Mouse (Mus musculus) C2C12 (cell line): ENCODE measurements around the gene 2010300C02Rik. TPM values are rescaled to one million over a fixed set of nuclear protein-coding genes. Genes with fewer than 3 reads are reported as not detected.

Experiments
- H3K27me3 ChIP-seq: one replicate; pipeline ENCODE4 v1.6.1; 2011; ENCODE audit not compliant: control insufficient read depth, insufficient read depth, insufficient read length
- H3K36me3 ChIP-seq: one replicate; pipeline ENCODE4 v1.6.1; 2011; ENCODE audit not compliant: control insufficient read depth, insufficient read depth
- H3K4me3 ChIP-seq: one replicate; pipeline ENCODE4 v1.5.1; 2011; ENCODE audit warnings: mild to moderate bottlenecking, control low read depth; ENCODE audit not compliant: poor library complexity, insufficient read depth, severe bottlenecking
- H3K79me2 ChIP-seq: one replicate; pipeline ENCODE4 v1.6.1; 2011; ENCODE audit not compliant: control insufficient read depth, insufficient read depth
- H3K79me3 ChIP-seq: one replicate; pipeline ENCODE4 v1.6.1; 2011; ENCODE audit warnings: low read depth, control low read depth
- H3ac ChIP-seq: one replicate; pipeline ENCODE3; 2011; ENCODE audit warnings: low read depth; ENCODE audit not compliant: control insufficient read depth, insufficient read length
- CEBPB ChIP-seq: IDR thresholded peaks from one replicate; pipeline ENCODE4 v1.6.1; 2011; ENCODE audit warnings: low read depth, mild to moderate bottlenecking, control low read depth, moderate library complexity
- CTCF ChIP-seq: IDR thresholded peaks from one replicate; pipeline ENCODE4 v1.5.1; 2011; ENCODE audit not compliant: control insufficient read depth, insufficient read depth, insufficient read length
- FOSL1 ChIP-seq: IDR thresholded peaks from one replicate; pipeline ENCODE4 v1.8.0; 2011; ENCODE audit warnings: mild to moderate bottlenecking, low read length; ENCODE audit not compliant: poor library complexity, insufficient read depth, severe bottlenecking
- MAX ChIP-seq: IDR thresholded peaks from one replicate; pipeline ENCODE4 v1.6.1; 2011; ENCODE audit warnings: mild to moderate bottlenecking, control low read depth
- MYOD1 ChIP-seq: IDR thresholded peaks from one replicate; pipeline ENCODE4 v1.6.1; 2011; ENCODE audit warnings: low read depth; ENCODE audit not compliant: control insufficient read depth, insufficient read length
- MYOG ChIP-seq: IDR thresholded peaks from one replicate; pipeline ENCODE4 v1.6.1; 2011; ENCODE audit not compliant: control insufficient read depth, insufficient read length; ENCODE audit errors: extremely low read depth
- USF1 ChIP-seq: IDR thresholded peaks from one replicate; pipeline ENCODE4 v1.6.1; 2011; ENCODE audit warnings: low read depth, mild to moderate bottlenecking, control low read depth, moderate library complexity
- polyA plus RNA-seq: library from polyadenylated mRNA; unstranded; fragments of >200 nt; fragmentation: generic; extraction: Trizol; gene quantifications from one replicate; pipeline ENCODE4 v1.2.1, GENCODE M21; 2012; ENCODE audit warnings: missing spikeins

Gene 2010300C02Rik
- polyA plus RNA-seq, 1 experiment, result not detected

DNA sequence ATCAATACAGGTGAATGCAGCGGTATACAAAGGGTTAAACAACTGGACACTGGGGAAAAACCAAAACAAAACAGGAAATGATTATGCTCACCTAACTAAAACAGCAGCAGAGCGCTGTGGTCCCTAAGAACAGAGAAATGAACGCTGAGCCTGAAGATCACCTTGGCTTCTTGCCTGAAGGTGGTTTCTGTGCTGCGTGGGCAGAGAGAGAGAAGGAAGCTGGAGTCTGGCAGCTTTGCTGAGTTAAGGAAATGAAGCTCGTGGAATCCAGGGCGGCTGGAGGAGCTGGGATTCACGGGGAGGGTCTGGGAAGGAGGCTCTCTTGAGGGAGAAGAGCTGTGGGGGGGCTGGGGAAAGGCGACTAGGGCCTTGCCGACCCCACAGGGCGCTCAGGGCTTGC lies 8.2 kb upstream of the 2010300C02Rik start:
- Histone ChIP-seq H3K36me3 (no peaks in the 10 kb centered on the region), H3K4me3 (no peak overlapping the region), H3K79me2 (no peaks in the 10 kb centered on the region), H3ac (no peak overlapping the region), H3K79me3 (no peaks in the 10 kb centered on the region), H3K27me3 (no peaks in the 10 kb centered on the region)
- no peak for TF ChIP-seq MAX
- no peak for TF ChIP-seq USF1
- no peak for TF ChIP-seq CTCF
- TF ChIP-seq MYOG, result no peak
- no peak for TF ChIP-seq FOSL1
- TF ChIP-seq CEBPB, result no peak
- TF ChIP-seq MYOD1, result no peak

DNA sequence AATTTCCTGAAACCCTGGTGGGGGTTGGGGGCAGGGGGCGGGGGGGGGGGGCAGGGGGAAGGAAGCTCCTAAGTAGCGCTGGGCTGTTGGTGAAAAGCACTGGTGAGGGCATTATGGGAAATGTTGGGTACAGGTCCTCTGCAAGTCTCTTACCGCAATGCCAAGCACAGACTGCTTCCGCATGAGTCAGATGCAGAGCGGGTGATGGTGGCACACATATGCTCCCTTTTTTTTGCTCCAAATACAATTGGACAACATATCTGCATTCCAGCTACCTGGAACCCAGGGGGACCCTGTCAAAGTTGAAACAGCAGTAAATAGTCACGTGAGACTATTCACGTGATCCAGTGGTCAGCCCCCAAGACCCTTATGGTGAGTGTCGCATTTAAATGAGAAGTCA lies 7.3 kb upstream of the 2010300C02Rik start:
- TF ChIP-seq CEBPB, result no peak
- TF ChIP-seq USF1, result no peak
- TF ChIP-seq MYOD1, result no peak
- no peak for TF ChIP-seq MYOG
- no peak for TF ChIP-seq CTCF
- H3K27me3 ChIP-seq, result no peaks in the 10 kb centered on the region
- H3ac ChIP-seq, result no peak overlapping the region
- H3K79me2 ChIP-seq, result no peaks in the 10 kb centered on the region
- no peaks in the 10 kb centered on the region for H3K79me3 ChIP-seq
- no peak overlapping the region for H3K4me3 ChIP-seq
- H3K36me3 ChIP-seq, result no peaks in the 10 kb centered on the region

DNA sequence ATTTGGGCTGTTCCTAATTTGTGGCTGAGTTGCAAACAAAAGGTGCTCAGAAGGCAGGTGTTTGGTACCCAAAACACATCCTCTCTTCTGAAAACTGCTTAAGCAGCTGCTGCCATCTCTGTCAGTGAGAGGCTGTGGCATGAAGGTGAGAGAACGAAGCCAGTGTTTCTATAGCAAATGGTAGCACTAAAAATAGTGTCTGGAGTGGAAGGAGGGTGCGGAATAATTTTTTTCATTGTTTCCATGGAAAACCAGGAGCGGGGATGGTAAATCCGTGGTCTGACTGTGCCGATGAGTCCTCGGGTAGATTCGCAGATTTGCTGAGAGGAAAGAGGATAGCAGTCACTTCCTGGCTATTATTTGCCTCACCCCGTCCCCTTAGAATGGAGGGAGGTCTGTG lies 6.5 kb upstream of the 2010300C02Rik start:
- no peak for TF ChIP-seq USF1
- TF ChIP-seq FOSL1, result no peak
- TF ChIP-seq MYOG, result no peak
- TF ChIP-seq MYOD1, result no peak
- no peak for TF ChIP-seq CEBPB
- TF ChIP-seq CTCF, result no peak
- TF ChIP-seq MAX, result no peak
- no peaks in the 10 kb centered on the region for H3K79me2 ChIP-seq

DNA sequence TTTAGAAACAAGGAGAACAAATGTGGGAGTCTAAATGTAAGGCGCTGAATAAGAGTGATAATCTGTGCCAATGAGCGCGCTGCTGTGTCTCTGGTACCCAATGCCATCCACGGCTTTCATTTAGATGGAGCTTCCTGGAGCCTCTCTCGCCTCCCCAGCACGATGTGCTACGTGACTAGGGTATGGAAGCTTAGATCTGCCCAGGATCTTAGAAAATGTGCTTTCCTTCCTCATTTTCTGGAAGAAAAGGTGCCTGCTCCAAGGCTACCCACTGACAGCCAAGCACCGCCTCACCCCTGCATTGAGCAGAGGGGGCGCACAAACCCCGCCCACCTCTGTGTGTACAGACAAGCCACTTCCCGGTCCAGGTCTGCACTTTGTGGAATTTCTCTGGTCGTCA lies 6.0 kb upstream of the 2010300C02Rik start:
- no peak for TF ChIP-seq MYOD1
- no peak for TF ChIP-seq MAX
- no peak for TF ChIP-seq USF1
- no peak for TF ChIP-seq FOSL1
- TF ChIP-seq MYOG, result no peak
- no peak for TF ChIP-seq CTCF
- TF ChIP-seq CEBPB, result no peak
- H3K79me3 ChIP-seq, result no peaks in the 10 kb centered on the region
- no peaks in the 10 kb centered on the region for H3K36me3 ChIP-seq

More for the DNA sequence above, 6.5 kb upstream of the 2010300C02Rik start:
- H3K36me3 ChIP-seq, result no peaks in the 10 kb centered on the region
- H3K27me3 ChIP-seq, result no peaks in the 10 kb centered on the region
- no peak overlapping the region for H3ac ChIP-seq
- no peaks in the 10 kb centered on the region for H3K79me3 ChIP-seq
- H3K4me3 ChIP-seq, result no peak overlapping the region

DNA sequence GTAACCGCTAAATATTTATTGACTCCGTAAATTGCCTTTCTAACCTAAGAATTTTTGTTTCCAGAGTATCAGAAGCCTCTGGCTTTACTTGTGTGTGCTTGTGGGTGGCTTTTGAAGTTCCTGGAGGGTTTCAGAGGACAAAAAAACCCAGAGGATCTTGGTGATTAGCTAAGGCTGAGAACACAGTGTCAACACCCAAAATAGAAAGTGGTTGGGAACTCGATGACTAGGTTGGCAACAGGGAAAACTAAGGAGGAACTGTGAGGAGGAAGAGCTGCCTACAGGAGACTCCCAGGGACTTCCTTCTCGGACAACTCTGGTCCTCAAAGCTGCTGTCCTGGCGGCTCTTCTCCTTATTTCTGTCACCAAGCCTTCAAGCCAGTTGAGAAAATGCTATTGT lies 1.2 kb upstream of the 2010300C02Rik start:
- Histone ChIP-seq H3K79me3 (no peaks in the 10 kb centered on the region), H3K27me3 (peaks cover 24% of the 10 kb centered on the region), H3K79me2 (no peaks in the 10 kb centered on the region), H3ac (no peak overlapping the region), H3K36me3 (no peaks in the 10 kb centered on the region), H3K4me3 (no peak overlapping the region)
- TF ChIP-seq MYOD1, result no peak
- no peak for TF ChIP-seq MYOG
- no peak for TF ChIP-seq USF1
- no peak for TF ChIP-seq FOSL1

More for the DNA sequence above, 6.0 kb upstream of the 2010300C02Rik start:
- Histone ChIP-seq H3K4me3 (no peak overlapping the region), H3ac (no peak overlapping the region), H3K79me2 (no peaks in the 10 kb centered on the region), H3K27me3 (no peaks in the 10 kb centered on the region)

DNA sequence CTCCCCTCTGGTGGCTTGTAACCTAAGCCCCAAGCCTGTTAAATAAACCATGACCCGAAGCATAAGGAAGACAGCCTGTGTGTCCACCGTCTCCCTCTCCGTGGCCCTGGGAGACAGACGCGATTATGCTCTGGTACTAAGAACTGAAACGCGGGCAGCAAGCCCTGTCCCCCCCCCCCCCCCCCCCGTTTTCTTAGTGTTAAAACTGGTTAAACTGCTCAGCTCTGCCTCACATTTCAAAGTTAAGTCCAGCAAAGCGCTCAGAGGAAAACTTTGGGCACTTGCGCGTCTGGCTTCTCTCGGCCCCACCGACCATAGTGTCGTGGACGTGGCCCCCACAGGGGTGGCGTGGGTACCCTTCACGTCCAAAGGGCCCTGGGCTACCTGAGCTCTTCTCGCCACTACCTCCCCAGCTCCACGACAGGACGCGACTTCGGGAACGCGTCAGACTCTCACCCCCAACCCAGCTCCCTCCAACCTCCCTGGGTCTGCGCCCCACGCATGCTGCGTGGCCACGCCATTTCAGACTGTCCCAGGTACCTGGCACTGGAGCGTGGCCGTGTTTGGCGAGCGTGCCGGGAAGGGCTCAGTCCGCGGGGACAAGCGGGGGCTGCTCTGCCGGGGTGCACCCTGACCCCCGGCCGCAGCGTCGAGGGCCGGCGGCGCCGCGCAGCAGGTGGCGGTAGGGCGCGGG lies 708 bp downstream of the 2010300C02Rik start:
- peaks cover 24% of the 10 kb centered on the region for H3K27me3 ChIP-seq
- no peaks in the 10 kb centered on the region for H3K79me3 ChIP-seq
- H3ac ChIP-seq, result no peak overlapping the region
- TF ChIP-seq MAX (no peak), MYOG (no peak), CTCF (no peak), MYOD1 (no peak), FOSL1 (no peak), CEBPB (no peak), USF1 (no peak)
- no peak overlapping the region for H3K4me3 ChIP-seq
- H3K79me2 ChIP-seq, result no peaks in the 10 kb centered on the region
- H3K36me3 ChIP-seq, result no peaks in the 10 kb centered on the region
